Mouse (Mus musculus) midbrain, embryonic 16.5 days (tissue): ENCODE data around the gene 7420426K07Rik. TPM values are rescaled to one million over a fixed set of nuclear protein-coding genes. Genes with fewer than 3 reads are reported as not detected.

Experiments used
- ATAC-seq: fragments of 200-750 bp; cut with Nextera tagmentation; 2 replicates; pipeline ENCODE4 v1.8.0; 2017; ENCODE audit warnings: moderate TSS enrichment
- H3K27ac ChIP-seq: fragments of 300-500 bp; sonication (generic); 2 replicates; pipeline ENCODE4 v1.5.1; 2014; ENCODE audit warnings: mild to moderate bottlenecking, low read length, mixed read lengths
- H3K27me3 ChIP-seq: fragments of 300-500 bp; sonication (generic); 2 replicates; pipeline ENCODE4 v1.6.1; 2014; ENCODE audit warnings: low read depth, low read length, mixed read lengths; ENCODE audit not compliant: control insufficient read depth, insufficient read depth
- H3K36me3 ChIP-seq: fragments of 300-500 bp; sonication (generic); 2 replicates; pipeline ENCODE4 v1.6.1; 2014; ENCODE audit warnings: mild to moderate bottlenecking, low read length, moderate library complexity, mixed read lengths; ENCODE audit not compliant: control insufficient read depth, insufficient read depth
- H3K4me1 ChIP-seq: fragments of 300-500 bp; sonication (generic); 2 replicates; pipeline ENCODE4 v1.6.1; 2014; ENCODE audit warnings: mild to moderate bottlenecking, low read length, mixed read lengths; ENCODE audit not compliant: control insufficient read depth, insufficient read depth
- H3K4me2 ChIP-seq: fragments of 300-500 bp; sonication (generic); 2 replicates; pipeline ENCODE4 v1.6.1; 2014; ENCODE audit warnings: mild to moderate bottlenecking, low read length, mixed read lengths
- H3K4me3 ChIP-seq: fragments of 300-500 bp; sonication (generic); 2 replicates; pipeline ENCODE4 v1.5.1; 2014; ENCODE audit warnings: low read depth, mild to moderate bottlenecking, low read length, moderate library complexity, mixed read lengths
- H3K9ac ChIP-seq: fragments of 300-500 bp; sonication (generic); 2 replicates; pipeline ENCODE4 v1.6.1; 2014; ENCODE audit warnings: low read depth, low read length, mixed read lengths
- H3K9me3 ChIP-seq: fragments of 300-500 bp; sonication (generic); replicated peaks from 2 replicates; pipeline ENCODE4 v1.6.1; 2014; ENCODE audit warnings: mild to moderate bottlenecking, low read length, mixed read lengths; ENCODE audit not compliant: control insufficient read depth, poor library complexity, severe bottlenecking
- WGBS: fragments of 180-500 bp; shearing (Covaris S2); extraction: QIAGEN DNeasy Blood & Tissue Kit; methylation state at CpG from one replicate; pipeline ENCODE4 v1.1.7; 2014; 5-methylcytosine and 5-hydroxymethylcytosine counted together
- polyA plus RNA-seq: library from polyadenylated mRNA; unstranded; fragments of >200 nt; fragmentation: Nextera tagmentation; extraction: Ambion mirVana; gene quantifications from 2 replicates; pipeline ENCODE4 v1.2.1, GENCODE M21; 2015

The 7420426K07Rik gene
- polyA plus RNA-seq, 1 experiment from 2014 or later, result not detected

GRCm38 (mm10) chr9:98932931-98933330 lies 30.0 kb downstream of the 7420426K07Rik start:
- WGBS, result 8% methylated on average over 6 of the region's 6 CpGs
- Histone ChIP-seq H3K9ac (no peak overlapping the region), H3K36me3 (no peaks in the 10 kb centered on the region), H3K4me3 (no peak overlapping the region), H3K27me3 (peaks cover 7% of the 10 kb centered on the region), H3K27ac (no peak overlapping the region), H3K4me1 (no peaks in the 10 kb centered on the region), H3K4me2 (no peak overlapping the region), H3K9me3 (no peaks in the 10 kb centered on the region)
- no peak for ATAC-seq

GRCm38 (mm10) chr9:98935190-98935909 lies 32.4 kb downstream of the 7420426K07Rik start:
- 12% methylated on average over 16 of the region's 16 CpGs for WGBS

GRCm38 (mm10) chr9:98939290-98939689 lies 36.4 kb downstream of the 7420426K07Rik start:
- ATAC-seq, result no peak

More at GRCm38 (mm10) chr9:98935190-98935909, 32.4 kb downstream of the 7420426K07Rik start:
- peaks cover 7% of the 10 kb centered on the region for H3K27me3 ChIP-seq
- no peak overlapping the region for H3K4me2 ChIP-seq
- no peaks in the 10 kb centered on the region for H3K9me3 ChIP-seq
- H3K9ac ChIP-seq, result no peak overlapping the region
- H3K27ac ChIP-seq, result no peak overlapping the region
- H3K4me1 ChIP-seq, result no peaks in the 10 kb centered on the region
- H3K4me3 ChIP-seq, result no peak overlapping the region
- peak; percentile 79 for ATAC-seq
- H3K36me3 ChIP-seq, result no peaks in the 10 kb centered on the region

GRCm38 (mm10) chr9:98952171-98953050 lies 49.5 kb downstream of the 7420426K07Rik start:
- Histone ChIP-seq H3K4me2 (peak overlapping the region; percentile 46), H3K9ac (0 out of 2 replicates have a peak overlapping the region, but pooled peaks have one; percentile 10), H3K27me3 (peaks cover 47% of the 10 kb centered on the region), H3K9me3 (no peaks in the 10 kb centered on the region; the same call in 1 of the 2 replicates), H3K4me3 (peak overlapping the region; percentile 21; the same call in 1 of the 2 replicates), H3K4me1 (peaks cover 29% of the 10 kb centered on the region), H3K27ac (no peak overlapping the region), H3K36me3 (no peaks in the 10 kb centered on the region)
- WGBS, result 1% methylated on average over 40 of the region's 40 CpGs
- no peak for ATAC-seq

More at GRCm38 (mm10) chr9:98939290-98939689, 36.4 kb downstream of the 7420426K07Rik start:
- H3K4me2 ChIP-seq, result no peak overlapping the region
- no peaks in the 10 kb centered on the region for H3K36me3 ChIP-seq
- H3K9me3 ChIP-seq, result no peaks in the 10 kb centered on the region
- H3K9ac ChIP-seq, result no peak overlapping the region
- H3K27me3 ChIP-seq, result peaks cover 7% of the 10 kb centered on the region
- no peak overlapping the region for H3K4me3 ChIP-seq
- H3K4me1 ChIP-seq, result no peaks in the 10 kb centered on the region
- WGBS, result 22% methylated on average over 2 of the region's 2 CpGs
- H3K27ac ChIP-seq, result no peak overlapping the region

- no peak overlapping the region for H3K27ac ChIP-seq
- H3K9ac ChIP-seq, result no peak overlapping the region
- 3% methylated on average over 4 of the region's 4 CpGs for WGBS
- no peak overlapping the region for H3K4me3 ChIP-seq
- H3K4me1 ChIP-seq, result peaks cover 29% of the 10 kb centered on the region
- no peaks in the 10 kb centered on the region; the same call in 1 of the 2 replicates for H3K9me3 ChIP-seq
- no peak for ATAC-seq
- no peak overlapping the region for H3K4me2 ChIP-seq
- H3K27me3 ChIP-seq, result peaks cover 46% of the 10 kb centered on the region
- no peaks in the 10 kb centered on the region for H3K36me3 ChIP-seq
Measured at GRCm38 (mm10) chr9:98953291-98953690, 50.4 kb downstream of the 7420426K07Rik start.

GRCm38 (mm10) chr9:98953830-98954229 lies 50.9 kb downstream of the 7420426K07Rik start:
- H3K4me3 ChIP-seq, result no peak overlapping the region
- no peak for ATAC-seq
- no peaks in the 10 kb centered on the region for H3K36me3 ChIP-seq
- peaks cover 45% of the 10 kb centered on the region for H3K27me3 ChIP-seq
- no peaks in the 10 kb centered on the region; the same call in 1 of the 2 replicates for H3K9me3 ChIP-seq
- H3K4me2 ChIP-seq, result no peak overlapping the region
- 5% methylated on average over 9 of the region's 9 CpGs for WGBS
- no peak overlapping the region for H3K27ac ChIP-seq
- no peak overlapping the region for H3K9ac ChIP-seq
- H3K4me1 ChIP-seq, result peaks cover 29% of the 10 kb centered on the region

Other genes with a start within 250 kb of the 7420426K07Rik start
- 0.32 TPM in 1 of 2 replicates, not detected in the other for gene Prr23a1, start 60.6 kb upstream of the 7420426K07Rik start, polyA plus RNA-seq
- not detected in 2 replicates for gene Prr23a2, start 46.6 kb upstream of the 7420426K07Rik start, polyA plus RNA-seq
- gene Prr23a3, start 38.4 kb upstream of the 7420426K07Rik start, polyA plus RNA-seq, result not detected in 2 replicates
- 0.49 and 0.52 TPM in 2 replicates for gene Foxl2, start 52.2 kb downstream of the 7420426K07Rik start, polyA plus RNA-seq
- gene Faim, start 83.3 kb downstream of the 7420426K07Rik start, polyA plus RNA-seq, result 118 and 119 TPM in 2 replicates
- 0.19 TPM in 1 of 2 replicates, not detected in the other for gene Gm1123, start 132.6 kb downstream of the 7420426K07Rik start, polyA plus RNA-seq
- 2.3 and 3.4 TPM in 2 replicates for gene Pik3cb, start 237.5 kb downstream of the 7420426K07Rik start, polyA plus RNA-seq